Mouse (Mus musculus) heart, postnatal 36 days (tissue): ENCODE measurements around the gene Oas3. TPM values are rescaled to one million over a fixed set of nuclear protein-coding genes. Genes with fewer than 3 reads are reported as not detected.

Experiments used
- DNase-seq, 2 experiments: peaks; one replicate each; pipeline ENCODE4 v3.0.0; 2021 to 2022
- intact Hi-C: fragments of 180-260 bp; cut with DNase I; formaldehyde crosslinking; loops from one replicate; pipeline ENCODE4 v1.15.1; 2025
- total RNA-seq, 2 experiments: library from RNA; stranded (reverse); gene quantifications; 2 replicates each; pipeline ENCODE4 v1.2.3; 2021

Gene Oas3
- total RNA-seq, 2 experiments from 2014 or later: 0.51 TPM; not detected in 1

DNA sequence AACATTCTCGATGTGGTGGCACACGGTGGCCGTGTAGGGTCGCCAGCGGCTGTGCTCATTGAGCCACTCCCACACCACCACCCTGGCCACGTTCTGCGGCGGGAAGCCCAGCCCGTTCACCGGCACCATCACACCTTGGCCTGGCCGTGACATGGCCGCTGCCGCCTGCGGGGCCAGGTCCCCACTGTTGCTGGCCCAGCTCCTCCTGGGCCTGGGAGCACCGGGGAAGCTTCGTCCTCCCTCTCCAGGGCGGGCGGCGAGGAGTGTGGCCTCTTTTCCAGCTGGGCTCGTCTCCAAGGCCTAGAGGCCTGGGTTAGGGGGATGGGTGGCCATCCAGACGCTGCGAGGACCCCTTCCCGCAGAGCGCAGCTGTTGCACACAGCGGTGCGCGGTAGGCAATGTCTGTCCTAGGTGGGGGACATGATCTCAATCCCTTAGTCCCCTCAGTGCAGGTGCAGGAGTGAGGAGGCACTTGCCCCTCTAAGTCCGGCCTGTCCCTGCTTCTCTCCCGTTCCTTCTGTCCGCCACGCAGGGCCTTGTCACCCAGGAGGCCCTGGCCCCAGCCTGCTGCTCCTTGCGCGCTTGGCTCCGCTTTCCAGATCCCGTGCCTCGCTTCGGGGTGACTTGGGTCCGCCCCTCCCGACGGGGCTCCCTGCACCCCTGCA is 67.2 kb downstream of the Oas3 start:
- intact Hi-C loops: no loop called here
- no peak for DNase-seq

DNA sequence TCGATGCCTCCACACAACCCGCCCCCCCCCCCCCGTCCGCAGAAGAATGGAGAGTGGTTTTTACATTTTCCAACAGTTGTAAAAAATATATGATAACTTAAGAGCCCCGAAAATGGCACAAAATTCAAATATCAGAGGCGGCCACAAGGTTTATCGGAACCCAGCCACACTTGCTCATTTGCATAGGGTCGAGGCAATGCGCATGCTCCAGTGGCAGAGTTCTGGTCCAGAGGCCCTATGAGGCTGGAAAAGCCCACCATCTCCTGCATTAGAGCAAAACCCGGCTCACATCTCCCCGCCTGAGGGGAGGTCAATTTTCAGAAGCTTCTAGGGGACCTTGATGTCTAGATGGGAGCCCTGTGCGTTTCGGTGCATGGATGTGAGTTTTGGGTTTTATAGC is 70.5 kb downstream of the Oas3 start:
- no peak for DNase-seq
- intact Hi-C loops: no loop called here

DNA sequence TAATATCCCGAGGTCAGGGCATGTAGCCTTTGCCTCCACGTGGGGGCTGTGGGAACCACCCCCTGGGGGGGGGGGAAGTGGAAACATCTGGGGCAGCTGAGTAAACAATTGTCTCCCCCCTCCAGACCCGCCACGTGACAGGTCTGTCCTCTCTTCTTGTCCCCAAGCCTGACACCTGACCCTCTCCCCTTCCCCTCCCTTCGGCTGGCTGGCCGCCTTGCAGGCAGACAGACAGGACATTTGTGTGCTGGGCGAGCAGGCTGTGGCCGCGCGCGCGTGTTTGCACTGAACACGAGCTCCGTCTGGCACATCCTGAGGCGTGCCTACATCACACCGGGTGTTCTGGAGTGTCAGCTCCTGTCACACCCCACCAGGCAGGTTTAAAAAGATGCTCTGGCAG is 70.9 kb downstream of the Oas3 start:
- no peak for DNase-seq
- intact Hi-C loops: no loop called here

DNA sequence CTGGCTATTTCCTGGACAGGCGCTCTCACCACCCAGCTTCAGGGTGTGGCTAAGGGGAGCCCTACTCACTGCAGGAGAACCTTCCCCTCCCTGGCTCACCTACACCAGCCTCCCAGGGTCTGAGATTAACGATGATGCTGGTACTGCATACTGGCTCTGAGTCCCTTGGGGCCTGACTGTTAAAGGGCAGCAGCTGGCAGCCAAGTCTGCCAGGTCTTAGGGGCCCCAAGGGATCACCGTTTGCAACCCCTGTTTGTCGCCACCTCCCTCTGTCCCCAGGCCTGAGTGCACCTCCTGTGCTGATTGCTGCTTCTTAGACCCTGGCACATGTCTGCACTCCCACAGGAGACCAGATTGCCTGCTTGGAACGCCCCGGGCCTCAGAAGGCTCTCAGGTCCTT is 73.0 kb downstream of the Oas3 start:
- intact Hi-C loops: no loop called here
- no peak for DNase-seq

DNA sequence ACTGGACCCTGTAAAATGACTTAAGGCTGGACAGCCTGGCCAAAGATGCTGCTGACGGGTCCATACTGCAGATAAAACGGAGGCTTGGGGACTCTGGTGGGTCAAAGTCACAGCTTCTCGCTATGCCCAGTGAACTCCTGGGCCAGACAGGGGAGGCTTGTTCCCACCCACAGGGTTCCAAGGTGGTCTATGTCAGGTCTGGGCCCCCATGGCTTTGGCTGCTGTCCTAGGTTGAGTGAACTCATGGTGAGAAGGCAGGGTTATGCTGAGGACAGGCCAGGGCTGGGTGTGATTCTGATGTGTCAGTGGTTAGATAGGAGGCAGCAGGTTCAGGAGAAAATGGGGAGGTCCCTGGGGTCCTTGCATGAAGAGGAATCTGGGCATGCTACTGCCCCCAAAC is 73.8 kb downstream of the Oas3 start:
- DNase-seq: no peak
- intact Hi-C loops: no loop called here

Other genes starting within 250 kb of the Oas3 start
- gene Tpcn1, start 189.0 kb downstream of the Oas3 start, total RNA-seq: 10 to 100 TPM; 32.5 to 36.0 TPM
- gene Iqcd, start 188.6 kb downstream of the Oas3 start, total RNA-seq: not detected
- 10 to 100 TPM; 15.0 to 17.1 TPM for gene Rita1, start 165.1 kb downstream of the Oas3 start, total RNA-seq
- gene Ddx54, start 164.9 kb downstream of the Oas3 start, total RNA-seq: 10 to 100 TPM; 22.2 to 24.3 TPM
- gene Cfap73, start 143.4 kb downstream of the Oas3 start, total RNA-seq: not detected
- not detected for gene Rasal1, start 128.8 kb downstream of the Oas3 start, total RNA-seq
- gene Dtx1, start 65.7 kb downstream of the Oas3 start, total RNA-seq: 1 to 10 TPM; 1.8 to 1.9 TPM
- gene Oas2, start 27.8 kb downstream of the Oas3 start, total RNA-seq: 1 to 10 TPM in 1 of 2 experiments, under 1 TPM in 1; 0.80 to 2.4 TPM
- gene Oas1e, start 17.9 kb upstream of the Oas3 start, total RNA-seq: not detected
- gene Oas1c, start 34.9 kb upstream of the Oas3 start, total RNA-seq: under 1 TPM; 0.62 to 0.89 TPM
- gene Oas1f, start 69.7 kb upstream of the Oas3 start, total RNA-seq: not detected
- gene Oas1h, start 83.8 kb upstream of the Oas3 start, total RNA-seq: not detected
- gene Oas1g, start 110.0 kb upstream of the Oas3 start, total RNA-seq: under 1 TPM in 1 of 2 experiments, not detected in 1; 0.73 TPM
- 1 to 10 TPM in 1 of 2 experiments, under 1 TPM in 1; 0.75 to 2.1 TPM for gene Oas1a, start 129.9 kb upstream of the Oas3 start, total RNA-seq
- not detected for gene Oas1d, start 136.9 kb upstream of the Oas3 start, total RNA-seq
- not detected for gene Rph3a, start 232.4 kb upstream of the Oas3 start, total RNA-seq